Mouse (Mus musculus): ENCODE measurements at regions not wholly inside any gene's neighbourhood (a gene's known extent, or its start where the extent isn't known, plus 50 kb on each side); places are given as distances from the start of the nearest gene placed in this dataset.

DNA sequence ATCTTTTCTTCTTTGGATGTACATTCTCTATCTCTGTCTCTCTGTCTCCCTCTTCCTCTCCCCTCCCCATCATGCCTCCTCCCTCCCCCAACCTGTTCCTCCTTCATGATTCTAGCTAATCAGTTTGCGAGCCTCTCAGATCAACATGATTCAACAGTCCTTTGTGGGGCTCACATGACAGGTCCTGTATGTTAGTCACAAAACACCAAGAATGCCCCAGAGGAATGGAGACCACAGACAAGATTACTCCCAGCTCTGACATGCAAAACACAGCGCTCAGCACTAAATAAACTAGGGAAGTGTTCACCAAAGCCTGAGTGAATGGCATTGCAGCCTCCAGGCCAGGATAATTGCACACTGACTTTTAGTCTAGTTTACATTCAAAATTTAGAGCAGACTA, 150.6 kb upstream of the Foxq1 start:
- no peak for DNase-seq (ENCODE audit: low read depth)

DNA sequence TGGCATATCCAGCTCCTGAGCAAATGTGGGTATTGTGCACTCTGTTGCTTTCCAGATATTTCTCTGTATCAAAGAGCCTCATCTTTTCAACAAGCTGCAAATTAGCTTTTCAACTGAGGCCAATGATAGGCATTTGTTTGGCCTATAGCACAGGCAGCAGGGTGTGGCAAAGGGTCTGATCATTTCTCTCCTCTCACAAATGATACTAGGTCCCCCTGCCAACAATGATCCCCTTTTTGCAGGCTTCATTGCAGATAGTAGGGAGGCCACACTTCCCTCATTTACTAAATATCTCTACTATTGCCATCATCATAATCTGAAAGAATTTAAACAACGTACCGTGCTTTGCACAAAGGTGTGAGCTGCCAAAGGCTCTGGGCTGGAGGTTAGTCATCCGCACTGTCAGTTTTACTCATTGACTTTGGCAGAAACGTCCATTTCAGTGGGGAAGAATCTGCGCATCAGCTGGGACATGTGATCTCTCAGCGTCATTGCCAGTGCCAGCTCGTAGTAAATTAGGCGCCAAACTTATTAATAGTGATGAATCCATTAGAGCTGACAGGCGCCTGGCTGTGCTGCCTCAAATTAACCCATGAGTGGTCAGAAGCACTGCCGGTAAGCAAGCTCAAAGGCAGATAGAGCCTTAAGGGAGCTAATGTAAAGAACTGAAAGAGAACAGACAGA, 147.4 kb upstream of the Foxq1 start:
- no peak for DNase-seq (ENCODE audit: low read depth)

DNA sequence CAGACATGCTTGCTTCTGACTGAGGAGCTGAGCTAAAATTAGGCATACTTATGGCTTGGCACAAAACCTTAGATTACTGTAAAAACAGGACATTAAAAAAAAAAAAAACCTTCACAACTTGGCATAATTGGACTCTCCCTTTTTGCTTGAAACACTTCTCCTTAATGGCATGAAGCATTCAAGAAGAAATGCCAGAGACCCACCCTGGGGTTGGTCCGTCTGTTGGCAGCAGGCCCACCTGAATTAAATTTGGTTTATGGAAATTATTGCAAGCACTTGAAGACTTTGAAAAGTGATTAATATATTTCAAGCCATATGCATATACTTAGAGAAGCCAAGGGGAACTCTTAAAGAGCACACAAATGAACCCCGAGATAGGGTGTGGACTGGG, 146.8 kb upstream of the Foxq1 start:
- no peak for DNase-seq (ENCODE audit: low read depth)

DNA sequence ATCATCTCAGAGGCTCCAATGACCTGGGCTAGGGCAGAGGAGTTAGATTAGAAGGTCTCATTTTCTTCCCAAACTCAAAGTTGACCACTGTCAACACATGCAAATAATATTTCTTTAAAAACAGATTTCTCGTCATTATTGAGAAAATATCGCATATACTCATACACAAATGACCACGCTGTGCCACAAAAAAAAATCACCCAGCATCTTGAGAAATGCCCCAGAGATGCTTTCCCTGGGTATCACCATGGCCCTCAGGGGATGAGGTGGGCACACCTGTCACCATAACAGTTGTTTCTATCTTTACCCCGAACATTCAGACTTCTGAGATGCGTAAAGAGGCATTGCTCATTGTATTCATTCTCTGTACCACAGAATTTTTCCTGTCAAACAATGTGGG, 134.4 kb upstream of the Foxq1 start:
- no peak for DNase-seq (ENCODE audit: low read depth)

DNA sequence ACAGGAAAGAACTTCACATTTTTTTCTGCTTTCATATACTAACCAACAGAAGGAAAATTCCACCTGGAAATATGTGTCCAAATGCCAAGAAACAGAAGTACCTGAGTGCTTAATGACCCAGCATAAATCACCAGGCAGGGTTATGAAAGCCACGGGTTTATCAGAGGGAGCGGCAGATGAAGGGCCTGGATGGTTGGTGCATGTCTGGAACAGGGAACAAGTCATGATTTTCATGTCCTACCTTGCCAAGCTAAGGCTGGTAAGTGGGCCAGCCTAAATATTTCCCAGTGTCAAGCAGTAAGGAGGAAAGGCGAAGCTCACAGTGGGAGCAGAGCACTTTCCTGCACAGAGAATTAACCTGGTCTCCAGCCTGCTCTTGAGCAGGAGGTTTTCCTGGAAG, 132.3 kb upstream of the Foxq1 start:
- DNase-seq (ENCODE audit: low read depth), result no peak

GRCm38 (mm10) chr13:31425825-31426500, 130.0 kb upstream of the Foxq1 start:
- no peak for DNase-seq (ENCODE audit: low read depth)

- no peak for DNase-seq (ENCODE audit: low read depth)
Observed at GRCm38 (mm10) chr13:31436434-31436833, 119.5 kb upstream of the Foxq1 start.

- DNase-seq (ENCODE audit: low read depth), result no peak
Observed at GRCm38 (mm10) chr13:31439761-31440627, 115.9 kb upstream of the Foxq1 start.

DNA sequence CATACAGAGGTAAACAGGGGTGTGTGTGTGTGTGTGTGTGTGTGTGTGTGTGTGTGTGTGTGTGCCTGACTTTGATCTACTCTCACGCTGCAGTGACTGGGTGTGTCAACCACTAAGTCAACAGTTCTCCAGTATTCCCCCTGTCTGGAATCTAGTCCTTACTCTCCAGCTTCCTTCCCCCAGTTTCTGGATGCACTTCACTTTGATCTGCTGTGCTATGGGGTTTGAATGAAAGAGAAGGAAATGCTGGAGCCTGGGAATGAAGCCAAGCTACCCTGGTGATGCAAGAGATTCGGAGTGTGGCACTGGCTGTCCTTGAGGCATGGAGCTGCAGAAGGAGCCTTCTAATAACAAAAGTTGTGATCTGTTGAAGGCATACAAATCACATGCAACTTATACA, 97.1 kb upstream of the Foxq1 start:
- no peak for DNase-seq (ENCODE audit: low read depth)

- DNase-seq (ENCODE audit: low read depth), result no peak
Observed at GRCm38 (mm10) chr13:31465141-31465540, 90.8 kb upstream of the Foxq1 start.

DNA sequence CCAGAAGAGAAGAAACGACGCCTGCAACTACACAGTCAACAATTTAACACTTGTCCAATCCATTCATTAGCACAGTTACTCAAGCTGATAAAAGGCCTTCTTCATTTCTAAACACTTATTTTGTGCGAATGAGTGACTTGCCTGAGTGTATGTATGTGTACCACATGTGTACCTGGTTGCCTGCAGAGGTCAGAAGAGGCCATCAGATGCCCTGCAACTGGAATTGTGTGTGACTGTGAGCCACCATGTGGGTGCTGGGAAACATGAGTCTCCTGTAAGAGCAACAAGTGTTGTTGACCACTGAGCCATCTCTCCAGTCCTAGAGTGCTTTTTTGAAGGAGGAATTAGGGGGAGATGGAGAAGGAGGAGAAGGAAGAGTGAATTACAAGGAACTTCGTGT, 90.2 kb upstream of the Foxq1 start:
- DNase-seq (ENCODE audit: low read depth), result no peak

DNA sequence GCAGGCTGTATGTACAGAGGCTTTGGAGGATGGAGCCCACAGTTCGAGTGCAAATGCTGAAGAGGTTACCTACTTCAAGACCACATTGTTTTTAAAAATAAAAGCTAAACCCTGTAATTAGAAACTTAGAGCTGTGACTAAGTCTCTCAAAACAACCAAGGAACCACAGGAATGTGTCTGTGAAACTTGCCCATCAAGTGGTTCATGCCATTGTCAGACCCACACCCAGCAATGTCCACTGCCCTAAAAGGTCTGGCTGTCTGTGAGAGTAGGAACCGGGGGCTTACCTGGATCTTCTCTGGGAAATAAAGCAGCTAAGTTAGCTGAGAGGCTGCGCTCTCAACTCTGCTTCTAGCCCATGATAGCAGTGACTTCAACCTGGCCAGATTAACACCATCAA, 87.8 kb upstream of the Foxq1 start:
- DNase-seq (ENCODE audit: low read depth), result no peak

DNA sequence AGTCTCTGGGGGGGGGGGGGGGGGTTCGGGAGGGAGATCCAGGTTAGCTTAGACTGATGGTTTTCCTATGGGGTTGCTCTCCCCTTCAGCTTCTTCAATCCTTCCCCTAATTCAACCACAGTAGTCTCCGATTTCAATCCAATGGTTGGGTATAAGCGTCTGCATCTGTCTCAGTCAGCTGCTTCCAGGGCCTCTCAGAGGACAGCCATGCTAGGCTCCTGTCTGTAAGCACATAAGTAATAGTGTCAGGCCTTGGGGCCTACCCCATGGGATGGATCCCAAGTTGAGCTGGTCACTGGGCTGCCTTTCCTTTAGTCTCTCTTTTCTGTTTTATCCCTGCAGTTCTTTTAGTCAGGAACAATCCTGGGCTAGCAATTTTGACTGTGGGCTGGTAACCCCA, 87.0 kb upstream of the Foxq1 start:
- DNase-seq (ENCODE audit: low read depth), result no peak

DNA sequence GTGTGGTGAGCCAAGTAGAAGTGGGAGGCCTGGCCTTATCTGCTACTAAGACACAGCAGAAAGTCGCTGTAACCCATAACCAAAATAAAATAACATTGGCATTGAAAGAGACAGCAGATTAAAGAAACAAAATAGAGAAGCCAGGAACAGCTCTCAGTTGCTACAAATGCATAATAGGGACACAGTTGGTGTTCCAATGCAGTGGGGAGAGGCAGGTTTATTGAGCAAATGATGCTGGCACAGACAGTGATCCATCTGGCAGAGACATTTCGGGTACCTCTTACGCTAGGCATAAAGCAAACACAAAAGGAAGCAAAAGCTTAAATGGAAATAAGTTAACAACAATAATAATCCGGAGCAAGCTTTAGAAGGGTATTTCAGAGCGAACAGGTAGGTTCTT, 83.6 kb upstream of the Foxq1 start:
- DNase-seq (ENCODE audit: low read depth), result no peak

- DNase-seq (ENCODE audit: low read depth), result no peak
Observed at GRCm38 (mm10) chr13:31472804-31473203, 83.1 kb upstream of the Foxq1 start.

DNA sequence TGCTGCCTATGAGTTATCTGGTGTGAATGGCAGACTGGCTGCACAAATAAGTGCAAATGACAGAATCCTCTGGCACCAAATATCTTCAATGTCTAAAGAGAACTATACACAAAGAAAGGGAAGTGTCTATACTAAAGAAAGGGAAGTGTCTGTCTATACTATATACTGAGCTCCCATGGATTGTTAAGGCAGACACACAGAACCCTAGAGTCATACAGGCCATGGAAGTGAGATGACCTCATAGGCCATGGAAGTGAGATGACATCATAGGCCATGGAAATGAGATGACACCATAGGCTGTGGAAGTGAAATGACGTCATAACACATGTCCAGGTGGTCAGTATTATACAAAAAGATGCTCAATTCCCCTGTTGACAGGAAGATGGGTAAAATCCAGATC, 82.7 kb upstream of the Foxq1 start:
- DNase-seq (ENCODE audit: low read depth), result no peak

DNA sequence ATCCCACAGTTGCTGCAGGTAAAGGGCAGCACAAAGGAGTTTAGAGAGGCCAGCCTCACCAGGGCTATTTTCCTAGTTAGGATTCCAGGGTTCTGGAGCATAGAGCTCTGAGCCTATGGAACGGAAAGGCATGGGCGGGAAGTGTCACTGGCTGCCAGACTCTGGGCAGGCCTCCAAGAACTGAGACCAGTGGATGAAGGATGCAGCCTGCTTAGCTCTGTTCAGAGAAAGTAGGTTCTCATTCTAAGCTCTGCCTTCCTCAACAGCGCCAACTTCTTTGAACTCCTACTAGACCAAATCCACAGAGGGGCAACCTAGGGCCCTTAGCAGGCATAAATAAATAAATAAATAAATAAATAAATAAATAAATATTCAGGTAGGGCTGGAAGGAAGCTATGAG, 80.1 kb upstream of the Foxq1 start:
- DNase-seq (ENCODE audit: low read depth), result no peak

DNA sequence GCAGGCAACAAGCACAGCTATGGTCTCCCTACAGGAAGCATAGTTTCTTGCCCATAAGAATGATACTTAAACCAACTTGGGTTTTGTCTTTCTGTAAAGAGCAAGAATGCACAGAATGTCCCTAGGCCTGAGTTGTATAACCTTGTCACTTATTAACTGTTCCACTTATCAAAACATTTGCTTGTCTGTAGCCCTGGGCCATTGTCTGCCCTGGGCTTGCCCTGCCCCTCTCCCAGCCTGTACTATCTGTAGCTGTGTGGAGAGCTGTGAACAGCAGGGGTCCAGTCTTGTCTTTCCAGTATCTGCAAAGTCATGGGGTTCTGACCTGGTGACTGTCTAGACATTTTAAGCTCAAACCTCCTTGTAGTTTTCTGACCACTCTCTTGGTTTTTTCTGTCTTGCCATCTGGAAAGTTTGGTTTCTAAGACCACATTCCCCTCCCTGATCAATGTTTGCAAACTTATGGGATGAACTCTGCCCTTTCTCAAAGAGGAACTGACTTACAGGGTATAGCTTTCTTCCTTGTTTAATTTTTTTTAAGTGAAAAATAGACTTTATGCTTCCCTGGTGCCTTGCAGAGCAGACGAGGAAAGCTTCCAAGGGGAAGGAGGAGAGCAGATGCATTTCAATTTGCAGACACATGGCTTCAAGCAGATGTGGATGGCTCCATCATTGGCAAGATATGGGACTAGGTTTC, 78.6 kb upstream of the Foxq1 start:
- DNase-seq (ENCODE audit: low read depth), result no peak

DNA sequence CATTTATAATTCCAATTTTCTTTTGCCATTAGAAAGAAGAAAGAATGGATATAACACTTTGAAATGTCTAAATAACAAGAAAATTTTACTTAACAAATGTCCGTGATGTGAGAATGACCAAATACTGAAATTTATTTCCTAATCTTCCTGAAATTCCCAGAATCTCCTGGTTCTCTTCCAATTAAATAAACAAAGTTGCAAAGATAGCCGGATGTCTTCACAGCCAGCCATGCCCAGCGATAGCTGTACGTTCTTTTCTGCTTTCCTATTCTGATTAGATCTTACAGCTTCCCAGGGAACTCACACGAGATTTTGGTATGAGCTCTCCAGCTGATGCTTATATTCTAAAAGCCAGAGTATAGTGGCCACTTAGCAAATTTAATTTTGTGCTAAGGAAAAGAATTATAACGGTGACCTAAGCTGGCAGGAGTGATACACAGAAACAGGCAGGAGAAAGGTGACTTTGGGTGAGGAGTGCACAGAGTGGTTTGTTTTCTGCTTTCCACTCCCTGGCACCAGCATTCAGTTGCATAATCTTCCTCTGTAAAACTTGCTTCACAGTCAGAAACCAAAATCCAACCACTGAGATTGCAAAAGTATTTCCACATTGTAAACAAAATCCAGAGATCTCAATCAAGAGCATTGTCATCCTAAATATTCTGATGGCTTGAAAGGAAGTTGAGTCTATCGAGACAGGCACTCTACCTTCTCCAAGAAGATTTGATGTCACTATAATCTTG, 74.7 kb upstream of the Foxq1 start:
- DNase-seq (ENCODE audit: low read depth), result no peak

DNA sequence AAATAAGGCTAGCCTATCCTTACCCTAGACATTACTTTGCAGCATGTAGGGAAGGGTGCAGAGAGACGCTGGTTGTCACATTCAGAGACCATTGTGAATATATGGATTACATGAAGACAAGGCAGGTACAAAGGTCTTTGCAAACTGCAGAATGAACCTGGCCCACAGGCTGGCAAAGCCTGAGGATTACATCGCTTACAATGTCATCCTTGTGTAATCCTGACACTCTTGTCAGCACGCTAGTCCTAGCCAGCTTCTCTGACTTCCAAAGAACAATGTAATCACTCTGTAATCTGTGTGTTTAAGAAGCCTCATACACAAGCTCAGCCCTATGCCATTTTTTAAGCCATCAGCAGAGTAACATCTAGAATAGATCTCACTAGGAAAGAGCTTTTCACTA, 69.6 kb upstream of the Foxq1 start:
- DNase-seq (ENCODE audit: low read depth), result no peak

DNA sequence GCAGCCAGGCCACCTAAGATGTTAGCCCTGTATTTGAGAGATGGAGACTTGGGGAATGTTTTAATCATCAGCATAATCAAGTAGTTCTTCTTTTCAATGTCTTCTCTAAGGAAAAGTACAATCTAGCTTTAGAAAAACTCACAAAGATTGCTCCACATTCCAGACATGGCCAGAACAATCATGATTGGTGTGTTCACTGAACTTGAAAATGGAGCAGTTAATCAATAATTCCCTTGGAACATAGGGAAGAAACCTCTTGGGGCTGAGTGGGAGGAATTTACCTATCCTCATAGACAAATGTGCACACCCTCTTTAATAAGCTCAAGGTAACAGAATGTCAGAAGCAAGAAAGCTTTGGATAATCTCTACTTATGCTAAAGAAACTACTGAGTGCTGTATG, 67.7 kb upstream of the Foxq1 start:
- DNase-seq (ENCODE audit: low read depth), result no peak

DNA sequence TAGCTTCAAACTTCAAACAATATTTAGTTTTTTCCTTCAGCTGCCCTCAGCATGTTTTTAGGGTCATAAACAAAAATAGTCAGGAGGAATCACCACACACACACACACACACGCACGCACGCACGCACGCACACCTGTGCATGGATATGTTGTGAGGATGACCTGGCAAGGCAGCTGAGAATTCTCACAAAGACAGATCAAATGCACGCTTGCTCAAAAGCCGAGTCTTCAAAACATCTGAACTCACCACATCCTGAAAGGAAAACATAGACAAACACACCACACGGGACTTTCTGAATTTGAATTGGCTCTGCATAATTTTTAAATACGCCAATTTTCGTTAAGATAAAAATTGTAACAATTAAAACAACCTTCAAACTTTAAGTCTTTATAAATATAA, 52.7 kb upstream of the Foxq1 start:
- peak; percentile 29 for DNase-seq (ENCODE audit: low read depth)
